11 mouse cellular contexts compared by ENCODE assay signal in genomic region chr1:120974661-120975060, GRCm38 (mm10).
A peak's percentile ranks its signal among the peaks of the same experiment; 100 is the strongest.
DNase-seq lines count a peak whose midpoint lies in the region; ATAC-seq lines count a peak whose summit lies in the region.
"Had no signal": no experiment of that assay in that cellular context is flagged by ENCODE, and none has a peak within 500 bp of the region (broad histone marks: within the 10 kb centered on the region; RNA-seq: fewer than 3 reads in every experiment).

No protein-coding gene starts in this region.

- 0 out of 2 replicates have a peak, but pooled peaks have one; percentile 55 for ATAC-seq in limb, embryonic 15.5 days (ENCODE audit: insufficient number of reproducible peaks, low FRiP score, low TSS enrichment, low read depth)
- ATAC-seq in forebrain, embryonic 15.5 days (replicated peaks), result no peak

- no peaks in the 10 kb centered on the region for H3K27me3 ChIP-seq in limb, embryonic 15.5 days
- H3K27me3 ChIP-seq in forebrain, embryonic 15.5 days, result no peaks in the 10 kb centered on the region

- H3K4me1 ChIP-seq in limb, embryonic 15.5 days, result peaks cover 9% of the 10 kb centered on the region
- no peaks in the 10 kb centered on the region for H3K4me1 ChIP-seq in forebrain, embryonic 15.5 days

- H3K9ac ChIP-seq in limb, embryonic 15.5 days, result no peak overlapping the region
- H3K9ac ChIP-seq in forebrain, embryonic 15.5 days (replicated peaks), result no peak overlapping the region
- H3K9ac ChIP-seq: hindbrain, embryonic 14.5 days had no signal

- no peaks in the 10 kb centered on the region for H3K36me3 ChIP-seq in limb, embryonic 15.5 days
- no peaks in the 10 kb centered on the region for H3K36me3 ChIP-seq in forebrain, embryonic 15.5 days

- no peaks in the 10 kb centered on the region for H3K9me3 ChIP-seq in limb, embryonic 15.5 days
- H3K9me3 ChIP-seq in forebrain, embryonic 15.5 days, result no peaks in the 10 kb centered on the region

- no peak overlapping the region for H3K4me3 ChIP-seq in limb, embryonic 15.5 days
- H3K4me3 ChIP-seq in forebrain, embryonic 15.5 days, result no peak overlapping the region

- 53% methylated on average over 1 of the region's 1 CpGs for WGBS in limb, embryonic 15.5 days
- WGBS in forebrain, embryonic 15.5 days, result 67% methylated on average over 1 of the region's 1 CpGs

- no peak overlapping the region for H3K27ac ChIP-seq in limb, embryonic 15.5 days
- no peak overlapping the region for H3K27ac ChIP-seq in forebrain, embryonic 15.5 days (replicated peaks)
- H3K27ac ChIP-seq: hindbrain, embryonic 14.5 days had no signal

- no peak overlapping the region for H3K4me2 ChIP-seq in limb, embryonic 15.5 days
- H3K4me2 ChIP-seq in forebrain, embryonic 15.5 days (replicated peaks), result no peak overlapping the region
- H3K4me2 ChIP-seq: hindbrain, embryonic 14.5 days had no signal

- peak; percentile 11 for DNase-seq in adrenal gland, postnatal 14 days
- DNase-seq in adrenal gland, adult 8-10 months, result no peak
- DNase-seq in urinary bladder, postnatal 36 days (ENCODE audit: low spot score in 2 of 2), result peak; percentile 5 to 12
- no peak for DNase-seq in urinary bladder, adult 18-20 months (ENCODE audit: low spot score in 2 of 2)
- DNase-seq in spleen, adult 18-20 months, result no peak
- DNase-seq in right cerebral cortex, postnatal 4 days, result no peak
- DNase-seq: kidney, postnatal 25 days; thymus, postnatal 25 days had no signal

Comparison
In these comparisons a context has a peak if more than half of its experiments do, and no peak if none do; other contexts are left out.
1. DNase-seq: peak in adrenal gland, postnatal 14 days (single experiment) and urinary bladder, postnatal 36 days (2 of 2); none in adrenal gland, adult 8-10 months (single experiment), urinary bladder, adult 18-20 months (0 of 2), spleen, adult 18-20 months (0 of 2) and right cerebral cortex, postnatal 4 days (single experiment).